Mouse (Mus musculus) G1E (cell line): ENCODE measurements at regions not wholly inside any gene's neighbourhood (a gene's known extent, or its start where the extent isn't known, plus 50 kb on each side); places are given as distances from the start of the nearest gene placed in this dataset.

ENCODE experiments used
- CTCF ChIP-seq: IDR thresholded peaks from 2 replicates; pipeline ENCODE4 v1.5.1; 2012; ENCODE audit warnings: low read depth, low read length, inconsistent platforms, mixed read lengths
- GATA1 ChIP-seq: IDR thresholded peaks from 2 replicates; pipeline ENCODE4 v1.6.1; 2012; ENCODE audit warnings: borderline replicate concordance, low read length, inconsistent platforms, mixed read lengths
- GATA2 ChIP-seq: IDR thresholded peaks from 2 replicates; pipeline ENCODE4 v1.6.1; 2012; ENCODE audit warnings: low read depth, low read length, inconsistent platforms, borderline replicate concordance
- POLR2AphosphoS5 ChIP-seq: IDR thresholded peaks from 2 replicates; pipeline ENCODE4 v1.6.1; 2012; ENCODE audit warnings: low read depth, low read length, inconsistent platforms; ENCODE audit not compliant: insufficient replicate concordance
- TAL1 ChIP-seq: conservative IDR thresholded peaks from 2 replicates; pipeline ENCODE4 v1.6.1; 2012; ENCODE audit warnings: low read depth, low read length, inconsistent platforms, mixed read lengths

- no peak for TF ChIP-seq CTCF
- TF ChIP-seq POLR2AphosphoS5 = no peak
- no peak for TF ChIP-seq GATA1
- TF ChIP-seq TAL1 = no peak
- no peak for TF ChIP-seq GATA2
Observed at GRCm38 (mm10) chr1:184221792-184222191, 187.7 kb upstream of the 1700056E22Rik start.
